14 mouse cellular contexts compared by ENCODE assay signal in genomic region chr6:117000951-117001725, GRCm38 (mm10).
"Had no signal": no experiment of that assay in that cellular context is flagged by ENCODE, and none has a peak within 500 bp of the region (broad histone marks: within the 10 kb centered on the region; RNA-seq: fewer than 3 reads in every experiment).

No protein-coding gene starts in this region.

- H3K9ac ChIP-seq: limb, embryonic 12.5 days; liver, embryonic 13.5 days; liver, postnatal 0 days; lung, embryonic 15.5 days; midbrain, embryonic 12.5 days had no signal

- H3K4me2 ChIP-seq: limb, embryonic 12.5 days; liver, embryonic 13.5 days; lung, embryonic 15.5 days; midbrain, embryonic 12.5 days had no signal

- H3K4me1 ChIP-seq: liver, embryonic 13.5 days; lung, embryonic 15.5 days; megakaryocyte, embryonic 14.5 days; midbrain, embryonic 12.5 days had no signal

- ATAC-seq: liver, postnatal 0 days had no signal

- H3K9me3 ChIP-seq: limb, embryonic 12.5 days; liver, embryonic 13.5 days; lung, embryonic 15.5 days; megakaryocyte, embryonic 14.5 days; midbrain, embryonic 12.5 days had no signal

- DNase-seq: kidney, adult 8-10 months; kidney, postnatal 36 days; layer of hippocampus, adult 9-11 months; layer of hippocampus, postnatal 36 days; liver; liver, embryonic 13.5 days; lung, postnatal 14 days; right cerebral cortex, postnatal 25 days had no signal

- H3K4me3 ChIP-seq: limb, embryonic 12.5 days; liver, embryonic 13.5 days; lung, embryonic 15.5 days; megakaryocyte, embryonic 14.5 days; midbrain, embryonic 12.5 days had no signal

- H3K27me3 ChIP-seq: limb, embryonic 12.5 days; liver, embryonic 13.5 days; lung, embryonic 15.5 days; megakaryocyte, embryonic 14.5 days; midbrain, embryonic 12.5 days had no signal

- H3K36me3 ChIP-seq: limb, embryonic 12.5 days; liver, embryonic 13.5 days; lung, embryonic 15.5 days; midbrain, embryonic 12.5 days had no signal

- H3K27ac ChIP-seq: limb, embryonic 12.5 days; liver, embryonic 13.5 days; lung, embryonic 15.5 days; macrophage; midbrain, embryonic 12.5 days had no signal
